In genomic region chr6:140927616-140928015, GRCm38 (mm10) we compare ENCODE assay signal across 16 mouse cellular contexts.
"Had no signal": no experiment of that assay in that cellular context is flagged by ENCODE, and none has a peak within 500 bp of the region (broad histone marks: within the 10 kb centered on the region; RNA-seq: fewer than 3 reads in every experiment).

No protein-coding gene starts in this region.

- H3K4me3 ChIP-seq: liver, embryonic 15.5 days; megakaryocyte, embryonic 14.5 days; midbrain, embryonic 13.5 days; midbrain, embryonic 15.5 days; neural tube, embryonic 12.5 days; stomach, embryonic 15.5 days had no signal

- H3K27ac ChIP-seq: liver, embryonic 15.5 days; macrophage; midbrain, embryonic 13.5 days; midbrain, embryonic 15.5 days; neural tube, embryonic 12.5 days; stomach, embryonic 15.5 days; stomach, postnatal 0 days had no signal

- H3K27me3 ChIP-seq: liver, embryonic 15.5 days; megakaryocyte, embryonic 14.5 days; midbrain, embryonic 13.5 days; midbrain, embryonic 15.5 days; neural tube, embryonic 12.5 days; stomach, embryonic 15.5 days had no signal

- H3K9ac ChIP-seq: liver, embryonic 15.5 days; liver, postnatal 0 days; midbrain, embryonic 13.5 days; midbrain, embryonic 15.5 days; neural tube, embryonic 12.5 days; stomach, embryonic 15.5 days had no signal

- DNase-seq: liver, postnatal 0 days; lung, adult 2 months; right cerebral cortex, postnatal 14 days; thymus, adult 2 months; thymus, postnatal 25 days; thymus, postnatal 4 days had no signal

- H3K4me1 ChIP-seq: liver, embryonic 15.5 days; megakaryocyte, embryonic 14.5 days; midbrain, embryonic 13.5 days; midbrain, embryonic 15.5 days; neural tube, embryonic 12.5 days; stomach, embryonic 15.5 days had no signal

- H3K4me2 ChIP-seq: liver, embryonic 15.5 days; midbrain, embryonic 11.5 days; midbrain, embryonic 13.5 days; midbrain, embryonic 15.5 days; neural tube, embryonic 12.5 days; stomach, embryonic 15.5 days had no signal

- ATAC-seq: liver, postnatal 0 days; lung, postnatal 0 days; midbrain, embryonic 13.5 days; midbrain, embryonic 15.5 days had no signal

- H3K36me3 ChIP-seq: liver, embryonic 15.5 days; midbrain, embryonic 13.5 days; midbrain, embryonic 15.5 days; neural tube, embryonic 12.5 days; stomach, embryonic 15.5 days had no signal

- H3K9me3 ChIP-seq: liver, embryonic 15.5 days; midbrain, embryonic 13.5 days; midbrain, embryonic 15.5 days; neural tube, embryonic 12.5 days; stomach, embryonic 15.5 days had no signal
